Mouse (Mus musculus): ENCODE results near the gene Trim38.

Gene Trim38

GRCm38 (mm10) chr13:23745381-23746161 lies 24.1 kb upstream of the Trim38 start, which contains the start of gene Hist1h3c:
Gene Hist1h3c, minus strand, starts transcription at chr13:23745602.
- in situ Hi-C loops (cut with MboI) = loop anchor here (10.0 kb wide), 3 partner anchors 191 to 1921 kb away; partner anchors contain the start of genes Hist1h1d, Hist1h2ah, Hist1h2bk and Hist1h4f

GRCm38 (mm10) chr13:23746201-23747080 lies 23.3 kb upstream of the Trim38 start, which contains the start of gene Hist1h2bb:
Gene Hist1h2bb, plus strand, starts transcription at chr13:23746734.
- in situ Hi-C loops (cut with MboI) = loop anchor here (10.0 kb wide), 3 partner anchors 192 to 1922 kb away; partner anchors contain the start of genes Hist1h1d, Hist1h2ah, Hist1h2bk and Hist1h4f

- in situ Hi-C loops (cut with MboI) = loop anchor here (10.0 kb wide), 3 partner anchors 192 to 1922 kb away; partner anchors contain the start of genes Hist1h1d, Hist1h2ah, Hist1h2bk and Hist1h4f
These were observed 22.4 kb upstream of the Trim38 start for GRCm38 (mm10) chr13:23747081-23747891.

DNA sequence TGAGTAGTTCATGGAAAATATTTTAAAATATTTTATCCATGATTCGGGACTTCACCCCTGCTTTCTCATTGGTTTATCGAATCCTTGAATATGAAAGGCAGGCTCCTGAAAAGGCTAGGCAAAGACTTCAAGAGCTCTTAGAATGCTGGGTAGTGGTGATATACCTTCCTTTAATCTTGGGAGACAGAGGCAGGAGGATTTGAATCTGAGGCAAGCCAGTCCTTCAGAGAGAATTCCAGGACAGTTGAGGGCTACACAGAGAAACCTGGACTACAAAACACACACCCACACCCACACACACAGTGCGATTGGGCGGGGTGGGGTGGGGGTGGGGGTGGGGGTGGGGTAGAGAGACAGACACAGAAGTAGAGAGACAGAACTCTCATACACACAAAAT lies 21.8 kb upstream of the Trim38 start:
- in situ Hi-C loops (cut with MboI) = loop anchor here (10.0 kb wide), 3 partner anchors 193 to 1923 kb away; partner anchors contain the start of genes Hist1h1d, Hist1h2ah, Hist1h2bk and Hist1h4f

DNA sequence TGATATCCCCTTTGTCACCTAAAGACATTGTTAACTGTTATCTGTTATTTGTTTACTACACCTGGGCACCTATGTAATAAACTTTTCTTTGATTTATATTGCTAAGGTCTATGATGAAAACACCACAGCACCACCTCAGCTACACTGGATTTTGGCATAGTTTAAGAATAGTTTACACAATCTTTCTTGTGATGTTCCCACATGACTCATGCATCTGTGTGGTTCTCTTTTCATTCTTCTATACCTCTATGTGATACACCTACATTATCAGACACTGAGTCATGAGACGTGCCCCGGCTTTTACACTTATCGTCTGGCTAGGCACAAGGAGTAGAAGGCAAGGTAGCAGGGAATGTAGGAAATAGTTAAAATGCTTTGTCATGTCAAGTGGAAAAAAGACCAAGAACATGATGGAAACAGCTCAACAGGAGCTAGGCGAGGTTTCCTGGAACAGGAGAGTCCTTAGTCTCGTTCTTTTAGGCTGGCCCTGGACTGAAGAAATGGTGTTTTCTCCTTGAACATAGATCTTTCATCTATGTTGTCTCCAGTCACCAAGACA lies 20.1 kb upstream of the Trim38 start:
- in situ Hi-C loops (cut with MboI) = loop anchor here (10.0 kb wide), 4 partner anchors 195 to 1925 kb away; partner anchors contain the start of genes Hist1h1d, Hist1h2ah, Hist1h2bk and Hist1h4f

DNA sequence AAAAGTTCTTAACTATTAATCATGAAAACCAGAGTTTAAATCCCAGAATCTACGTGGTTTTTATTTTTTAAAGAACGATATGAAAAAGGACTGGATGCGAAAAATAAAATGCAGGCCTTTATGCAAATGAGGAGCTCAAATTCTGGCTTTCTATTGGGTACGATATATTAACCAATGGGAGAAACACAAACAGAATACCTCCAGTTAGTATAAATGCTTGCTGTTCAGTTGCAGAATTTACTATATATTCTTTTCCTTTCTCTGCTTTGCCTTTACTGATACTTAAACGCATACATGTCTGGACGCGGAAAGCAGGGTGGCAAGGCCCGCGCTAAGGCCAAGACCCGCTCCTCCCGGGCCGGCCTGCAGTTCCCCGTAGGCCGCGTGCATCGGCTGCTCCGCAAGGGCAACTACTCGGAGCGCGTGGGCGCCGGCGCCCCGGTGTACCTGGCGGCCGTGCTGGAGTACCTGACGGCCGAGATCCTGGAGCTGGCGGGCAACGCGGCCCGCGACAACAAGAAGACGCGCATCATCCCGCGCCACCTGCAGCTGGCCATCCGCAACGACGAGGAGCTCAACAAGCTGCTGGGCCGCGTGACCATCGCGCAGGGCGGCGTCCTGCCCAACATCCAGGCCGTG lies 18.8 kb upstream of the Trim38 start, which contains the start of gene Hist1h2ab:
Hist1h2ab (plus strand) TSS at position 288 of the 639 bp plus-strand sequence.
- in situ Hi-C loops (cut with MboI) = loop anchor here (10.0 kb wide), 1 partner anchor 316 kb away; no protein-coding TSS in a partner anchor

- in situ Hi-C loops (cut with MboI) = loop anchor here (10.0 kb wide), 1 partner anchor 317 kb away; no protein-coding TSS in a partner anchor
These were observed 18.2 kb upstream of the Trim38 start for GRCm38 (mm10) chr13:23751478-23751956.

GRCm38 (mm10) chr13:23752067-23752741 lies 17.5 kb upstream of the Trim38 start, which contains the start of gene Hist1h3b:
Gene Hist1h3b, plus strand, starts transcription at chr13:23752267.
- in situ Hi-C loops (cut with MboI) = loop anchor here (10.0 kb wide), 1 partner anchor 317 kb away; no protein-coding TSS in a partner anchor

GRCm38 (mm10) chr13:23752742-23753172 lies 17.0 kb upstream of the Trim38 start:
- in situ Hi-C loops (cut with MboI) = loop anchor here (10.0 kb wide), 1 partner anchor 318 kb away; no protein-coding TSS in a partner anchor

DNA sequence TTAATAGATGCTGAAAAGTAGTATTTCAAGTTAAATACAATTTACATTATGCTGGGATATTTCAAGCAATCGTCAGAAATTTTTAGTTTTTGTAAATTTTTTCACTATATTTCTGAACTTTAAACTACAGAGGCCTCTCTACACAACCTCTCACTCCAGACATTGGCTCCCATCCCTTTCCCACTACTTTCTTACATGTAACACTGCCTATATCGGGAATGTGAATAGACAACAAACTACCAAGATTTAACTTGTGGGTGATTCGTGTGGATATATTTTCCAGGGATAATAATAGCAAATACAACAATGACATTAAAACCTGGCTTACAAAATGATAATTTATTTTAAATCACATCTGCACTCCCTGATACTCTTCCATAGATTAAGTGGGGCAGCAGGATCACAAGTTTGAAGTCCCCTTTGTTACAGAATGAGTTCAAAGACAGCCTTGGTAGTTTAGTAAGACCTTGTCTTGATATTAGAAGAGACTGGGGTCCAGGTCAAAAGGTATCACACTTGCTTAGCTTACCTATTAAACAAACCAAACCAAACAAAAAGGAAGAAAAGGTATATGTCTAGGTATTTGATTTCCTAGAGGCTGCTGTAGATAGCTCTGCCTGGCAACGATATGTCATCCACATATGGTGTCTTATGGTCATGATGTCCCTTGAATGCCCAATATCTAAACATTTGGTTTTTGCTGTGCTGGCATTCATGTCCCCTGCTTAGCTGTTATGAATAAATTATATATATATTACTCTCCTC lies 16.2 kb upstream of the Trim38 start:
- in situ Hi-C loops (cut with MboI) = loop anchor here (10.0 kb wide), 1 partner anchor 319 kb away; no protein-coding TSS in a partner anchor

- in situ Hi-C loops (cut with MboI) = loop anchor here (10.0 kb wide), 1 partner anchor 320 kb away; no protein-coding TSS in a partner anchor
These were observed 14.7 kb upstream of the Trim38 start for GRCm38 (mm10) chr13:23755000-23755399.

DNA sequence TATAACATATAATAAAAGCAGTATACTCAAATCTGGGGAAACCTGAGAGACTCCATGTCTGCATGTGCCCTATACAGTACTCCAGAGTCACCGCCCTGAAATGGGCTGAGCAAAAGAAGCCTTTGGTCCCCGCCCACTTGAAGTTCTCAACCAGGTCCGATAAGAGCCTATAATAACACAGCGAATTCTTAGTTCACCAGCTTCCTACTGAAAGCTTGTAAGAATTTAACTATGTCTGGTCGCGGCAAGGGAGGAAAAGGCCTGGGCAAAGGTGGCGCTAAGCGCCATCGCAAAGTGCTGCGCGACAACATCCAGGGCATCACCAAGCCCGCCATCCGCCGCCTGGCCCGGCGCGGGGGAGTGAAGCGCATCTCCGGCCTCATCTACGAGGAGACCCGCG lies 12.9 kb upstream of the Trim38 start, which contains the start of gene Hist1h4b:
Hist1h4b (plus strand) TSS at position 224 of the 400 bp plus-strand sequence.
- in situ Hi-C loops (cut with MboI) = loop anchor here (10.0 kb wide), 1 partner anchor 322 kb away; no protein-coding TSS in a partner anchor

DNA sequence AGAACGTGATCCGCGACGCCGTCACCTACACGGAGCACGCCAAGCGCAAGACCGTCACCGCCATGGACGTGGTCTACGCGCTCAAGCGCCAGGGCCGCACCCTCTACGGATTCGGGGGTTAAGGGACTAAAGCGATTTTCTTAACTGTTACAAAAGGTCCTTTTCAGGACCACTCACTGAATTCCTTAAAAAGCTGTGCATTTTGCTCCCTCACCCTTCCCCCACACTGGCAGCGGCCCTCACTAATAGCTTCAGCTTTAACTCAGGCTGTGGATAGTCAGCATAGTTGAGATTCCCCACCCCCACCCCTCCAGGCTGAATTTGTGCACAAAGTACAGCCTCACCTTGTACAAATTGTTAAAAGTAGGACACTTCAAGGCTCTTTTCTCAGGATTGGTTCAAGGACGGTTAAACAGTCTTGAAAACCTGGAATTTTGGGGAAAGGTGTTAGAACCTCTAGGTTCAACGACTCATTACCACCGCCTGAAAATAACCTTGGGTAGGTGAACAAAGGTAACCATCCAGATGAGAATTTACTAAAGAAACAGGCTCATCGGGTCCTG lies 12.4 kb upstream of the Trim38 start:
- in situ Hi-C loops (cut with MboI) = loop anchor here (10.0 kb wide), 1 partner anchor 322 kb away; no protein-coding TSS in a partner anchor

DNA sequence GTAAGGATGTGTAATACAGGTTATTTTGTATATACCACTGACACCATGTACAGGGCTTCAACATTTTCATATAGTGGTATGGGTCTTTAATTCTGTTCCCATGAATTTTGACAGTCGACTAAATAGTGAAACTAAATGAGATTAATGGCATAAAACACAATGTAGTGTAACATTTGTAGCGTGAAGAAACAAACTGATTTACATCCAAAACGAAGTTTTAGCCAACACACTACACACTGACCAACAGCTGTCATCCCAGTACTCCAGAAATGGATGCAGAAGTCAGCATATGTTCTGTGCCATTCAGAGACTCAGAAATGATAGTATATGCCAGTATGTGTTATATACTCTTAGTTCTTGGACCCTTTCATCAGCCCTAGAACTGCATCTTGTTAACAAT lies 11.8 kb upstream of the Trim38 start:
- in situ Hi-C loops (cut with MboI) = loop anchor here (10.0 kb wide), 1 partner anchor 323 kb away; no protein-coding TSS in a partner anchor

- in situ Hi-C loops (cut with MboI) = loop anchor here (10.0 kb wide), 1 partner anchor 325 kb away; no protein-coding TSS in a partner anchor
These were observed 10.4 kb upstream of the Trim38 start for GRCm38 (mm10) chr13:23759251-23759771.

- in situ Hi-C loops (cut with MboI) = loop anchor here (10.0 kb wide), 1 partner anchor 325 kb away; no protein-coding TSS in a partner anchor
These were observed 9.8 kb upstream of the Trim38 start for GRCm38 (mm10) chr13:23759916-23760239.
